Mouse (Mus musculus) testis, adult 2 months (tissue): ENCODE results near the gene Mapk8ip1. TPM values are rescaled to one million over a fixed set of nuclear protein-coding genes. Genes with fewer than 3 reads are reported as not detected.
A peak's percentile ranks its signal among the peaks of the same experiment; 100 is the strongest.

ENCODE experiments used
- H3K27ac ChIP-seq: fragments of 200-500 bp; 2 replicates; pipeline ENCODE4 v1.5.1; 2012; ENCODE audit warnings: low read depth, low read length; ENCODE audit not compliant: control insufficient read depth, insufficient read depth
- H3K27me3 ChIP-seq: fragments of 200-500 bp; 2 replicates; pipeline ENCODE4 v1.6.1; 2012; ENCODE audit warnings: mild to moderate bottlenecking, low read length, moderate library complexity; ENCODE audit not compliant: control insufficient read depth, insufficient read depth
- H3K36me3 ChIP-seq: fragments of 200-500 bp; 2 replicates; pipeline ENCODE4 v1.6.1; 2012; ENCODE audit warnings: mild to moderate bottlenecking, low read length; ENCODE audit not compliant: control insufficient read depth, insufficient read depth
- H3K4me1 ChIP-seq: fragments of 200-500 bp; 2 replicates; pipeline ENCODE4 v1.6.1; 2012; ENCODE audit warnings: low read length; ENCODE audit not compliant: control insufficient read depth, insufficient read depth
- H3K4me3 ChIP-seq: fragments of 200-500 bp; 2 replicates; pipeline ENCODE4 v1.5.1; 2012; ENCODE audit warnings: low read depth, mild to moderate bottlenecking, low read length, moderate library complexity, mixed read lengths; ENCODE audit not compliant: control insufficient read depth
- CTCF ChIP-seq: fragments of 200-500 bp; IDR thresholded peaks from 2 replicates; pipeline ENCODE4 v1.5.1; 2012; ENCODE audit warnings: low read depth, mild to moderate bottlenecking, inconsistent platforms, low read length, moderate library complexity; ENCODE audit not compliant: control insufficient read depth, insufficient read depth, insufficient replicate concordance
- POLR2A ChIP-seq: fragments of 200-500 bp; IDR thresholded peaks from 2 replicates; pipeline ENCODE4 v1.6.1; 2012; ENCODE audit warnings: low read depth, mild to moderate bottlenecking, inconsistent platforms, low read length, moderate library complexity; ENCODE audit not compliant: control insufficient read depth
- polyA plus RNA-seq: library from polyadenylated mRNA; depleted of rRNA; stranded (reverse); fragments of >200 nt; gene quantifications from 2 replicates; pipeline ENCODE4 v1.2.3, GENCODE M21; 2012; rRNA removed

Mapk8ip1 gene
- 23.2 and 28.4 TPM in 2 replicates for polyA plus RNA-seq

DNA sequence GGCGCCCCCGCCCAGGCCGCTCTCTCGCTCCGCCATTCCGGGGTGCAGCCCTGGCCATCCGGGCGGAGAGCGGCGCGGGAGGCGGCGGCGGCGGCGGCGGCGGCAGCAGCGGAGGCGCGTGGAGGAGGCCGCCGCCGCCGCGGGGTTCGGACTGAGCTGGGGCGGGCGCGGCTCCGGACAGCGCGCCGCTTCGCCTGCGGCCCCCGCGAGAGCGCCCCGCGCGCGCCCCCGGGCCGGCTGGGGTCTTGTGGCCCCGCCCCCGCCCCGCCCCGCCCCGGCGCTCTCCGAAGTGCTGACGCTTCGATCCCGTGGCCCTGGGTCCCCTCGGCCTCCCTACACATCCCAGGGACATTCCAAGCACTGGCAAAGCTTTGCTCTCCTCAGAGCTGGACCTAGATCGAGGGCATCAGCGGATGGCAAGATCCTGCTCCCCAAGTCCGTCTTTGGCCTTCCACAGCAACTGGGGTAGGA lies at the start of gene Mapk8ip1:
TSS of gene Mapk8ip1 (minus strand) at position 173 of the 471 bp plus-strand sequence.
- Histone ChIP-seq H3K4me3 (peak within 1 kb of the TSS; percentile 64), H3K36me3 (no peaks in the 10 kb centered on the region), H3K27ac (no peak within 1 kb of the TSS), H3K4me1 (peaks cover 13% of the 10 kb centered on the region), H3K27me3 (no peaks in the 10 kb centered on the region)
- no peak for TF ChIP-seq CTCF
- no peak for TF ChIP-seq POLR2A

DNA sequence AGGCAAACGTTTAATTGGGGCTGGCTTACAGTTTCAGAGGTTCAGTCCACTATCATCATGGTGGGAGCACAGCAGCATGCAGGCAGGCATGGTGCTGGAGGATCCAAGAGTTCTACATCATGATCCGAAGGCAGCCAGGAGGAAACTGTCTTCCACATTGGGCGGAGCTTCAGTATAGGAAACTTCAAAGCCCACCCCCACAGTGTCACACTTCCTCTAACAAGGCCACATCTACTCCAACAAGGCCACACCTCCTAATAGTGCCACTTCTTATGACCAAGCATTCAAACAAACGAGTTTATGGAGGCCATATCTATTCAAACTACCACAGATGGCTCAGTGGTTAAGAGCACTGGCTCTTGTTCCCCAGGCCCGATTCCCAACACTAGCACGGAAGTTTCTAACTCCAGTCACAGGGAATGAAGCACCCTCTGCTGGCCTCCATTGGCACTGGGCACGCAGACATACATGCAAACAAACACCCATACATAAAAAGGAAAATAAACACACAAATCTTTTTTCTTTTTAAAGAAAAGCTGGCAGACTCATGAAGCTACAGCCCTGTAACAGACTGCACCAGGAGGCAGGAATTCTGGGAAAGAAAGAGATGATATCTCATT lies 46.2 kb upstream of the Mapk8ip1 start:
- Histone ChIP-seq H3K27ac (no peak overlapping the region), H3K36me3 (no peaks in the 10 kb centered on the region), H3K27me3 (no peaks in the 10 kb centered on the region), H3K4me1 (peaks cover 9% of the 10 kb centered on the region), H3K4me3 (no peak overlapping the region)
- TF ChIP-seq CTCF, result no peak
- no peak for TF ChIP-seq POLR2A

DNA sequence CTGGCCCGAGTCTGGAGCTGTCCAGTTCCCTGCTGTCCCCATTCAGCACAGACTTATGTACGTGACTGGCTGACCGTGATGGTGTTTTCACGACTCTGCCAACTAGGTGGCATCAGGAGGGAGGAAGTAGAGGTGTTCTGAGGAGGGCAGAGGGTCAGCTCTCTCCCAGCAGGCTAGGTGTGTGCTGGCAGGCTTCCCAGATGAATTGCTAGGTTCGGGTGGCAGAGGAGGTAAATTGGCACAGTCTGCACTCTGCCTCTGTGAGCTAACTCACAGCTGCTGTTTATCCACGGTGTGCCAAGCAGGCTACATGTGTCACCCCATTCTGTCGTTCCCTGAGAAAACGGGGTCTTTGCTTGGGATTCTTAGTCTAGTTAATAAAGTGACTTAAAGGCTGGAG lies 45.6 kb upstream of the Mapk8ip1 start:
- TF ChIP-seq POLR2A (no peak), CTCF (no peak)
- no peaks in the 10 kb centered on the region for H3K36me3 ChIP-seq
- peaks cover 9% of the 10 kb centered on the region for H3K4me1 ChIP-seq
- H3K4me3 ChIP-seq, result no peak overlapping the region
- H3K27ac ChIP-seq, result no peak overlapping the region
- no peaks in the 10 kb centered on the region for H3K27me3 ChIP-seq

DNA sequence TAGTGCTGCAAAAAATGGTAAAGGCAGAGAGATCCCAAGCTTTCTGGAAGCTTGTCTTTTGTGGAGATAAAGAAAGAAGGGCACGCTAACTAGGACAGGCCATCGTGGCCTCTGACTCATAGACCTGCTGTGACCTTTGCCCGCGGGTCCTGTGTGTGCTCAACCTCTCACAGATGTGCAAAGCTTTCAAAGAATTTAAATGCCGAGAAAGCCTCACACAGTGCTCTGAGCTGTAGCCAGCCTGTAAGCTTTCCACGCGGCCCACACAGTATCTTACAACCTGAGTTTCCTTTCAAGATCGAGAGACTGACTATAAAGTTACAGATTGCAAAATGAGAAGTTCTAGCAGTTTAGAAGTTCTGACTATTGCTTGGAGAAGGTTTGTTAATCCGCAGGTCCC lies 44.8 kb upstream of the Mapk8ip1 start:
- H3K27ac ChIP-seq, result 0 out of 2 replicates have a peak overlapping the region, but pooled peaks have one; percentile 60
- H3K4me3 ChIP-seq, result no peak overlapping the region
- peaks cover 9% of the 10 kb centered on the region for H3K4me1 ChIP-seq
- no peaks in the 10 kb centered on the region for H3K27me3 ChIP-seq
- TF ChIP-seq CTCF (no peak), POLR2A (no peak)
- no peaks in the 10 kb centered on the region for H3K36me3 ChIP-seq

DNA sequence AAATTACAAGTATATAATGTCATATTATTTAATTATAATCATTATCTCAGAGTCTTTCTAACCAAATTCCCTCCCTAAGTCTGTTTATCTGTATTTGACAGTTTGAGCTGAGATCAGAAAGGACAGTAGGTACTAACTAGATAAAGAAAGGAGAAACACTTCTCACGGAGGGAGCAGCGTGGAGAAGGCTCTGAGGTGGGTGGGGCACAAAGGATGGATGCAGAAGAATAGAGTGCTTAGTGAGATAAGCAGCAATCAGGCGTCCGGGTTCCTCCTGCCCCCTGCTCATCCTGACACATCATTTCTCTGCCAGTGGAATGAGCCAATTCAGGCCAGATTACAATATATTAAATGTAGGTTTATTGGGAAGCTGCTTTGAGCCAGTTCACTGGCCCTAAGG lies 43.3 kb upstream of the Mapk8ip1 start:
- H3K4me1 ChIP-seq, result peaks cover 9% of the 10 kb centered on the region
- no peak overlapping the region for H3K27ac ChIP-seq
- TF ChIP-seq CTCF (no peak), POLR2A (no peak)
- no peaks in the 10 kb centered on the region for H3K36me3 ChIP-seq
- H3K4me3 ChIP-seq, result peak overlapping the region; percentile 42
- H3K27me3 ChIP-seq, result no peaks in the 10 kb centered on the region

DNA sequence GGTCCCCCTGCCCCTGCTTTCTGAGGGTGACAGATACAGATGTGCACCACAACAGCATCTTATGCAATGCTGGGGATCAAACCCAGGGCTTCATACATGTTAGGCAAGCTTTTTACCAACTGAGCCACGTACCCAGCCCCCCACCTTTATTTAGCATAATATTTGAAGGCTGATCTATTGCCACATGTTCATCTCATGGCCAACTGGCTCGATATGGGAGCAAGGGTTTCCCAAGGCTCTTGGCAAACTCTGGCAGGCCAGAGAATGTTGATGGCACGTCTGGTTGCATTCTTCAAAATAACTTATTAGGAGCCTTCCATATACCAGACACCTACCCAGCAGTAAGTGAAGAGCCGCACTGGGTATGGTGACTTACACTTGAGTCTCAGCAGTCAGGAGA lies 42.2 kb upstream of the Mapk8ip1 start:
- TF ChIP-seq CTCF, result no peak
- TF ChIP-seq POLR2A, result no peak
- Histone ChIP-seq H3K36me3 (no peaks in the 10 kb centered on the region), H3K4me1 (peaks cover 9% of the 10 kb centered on the region), H3K27ac (no peak overlapping the region), H3K4me3 (no peak overlapping the region), H3K27me3 (no peaks in the 10 kb centered on the region)

DNA sequence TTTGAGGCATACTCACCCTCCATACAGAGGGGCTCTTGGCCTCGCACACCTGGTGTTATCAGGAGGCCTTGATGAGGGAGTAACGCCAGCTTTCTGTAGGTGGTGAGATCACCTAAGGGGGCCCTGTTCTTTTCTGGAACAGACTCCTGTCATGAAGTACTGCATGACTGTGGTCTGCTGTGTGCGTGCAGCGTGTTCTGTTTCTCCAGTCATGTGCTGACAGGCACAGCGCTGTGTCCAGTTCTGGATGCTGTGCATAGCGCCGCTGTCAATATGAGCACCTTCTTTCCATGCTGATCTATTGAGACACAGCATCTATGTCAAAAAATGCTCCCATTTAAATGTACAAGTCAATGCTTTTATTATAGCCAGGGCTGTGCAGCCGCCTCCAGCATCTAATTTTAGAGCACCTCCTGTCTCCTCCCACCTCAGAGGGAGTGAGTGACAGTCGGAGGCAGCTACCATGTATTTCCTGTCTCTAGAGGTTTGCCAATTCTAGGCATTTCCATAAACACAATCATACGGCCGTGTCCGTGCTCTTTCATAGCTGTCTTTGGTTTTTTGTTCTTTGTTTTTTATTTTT lies 41.4 kb upstream of the Mapk8ip1 start:
- Histone ChIP-seq H3K4me1 (peaks cover 12% of the 10 kb centered on the region), H3K27me3 (no peaks in the 10 kb centered on the region), H3K36me3 (no peaks in the 10 kb centered on the region), H3K4me3 (no peak overlapping the region), H3K27ac (no peak overlapping the region)
- TF ChIP-seq POLR2A (no peak), CTCF (no peak)
